Mouse (Mus musculus) 3T3-L1 (cell line): Measurements from ENCODE around the gene Scarb1.
A peak's percentile ranks its signal among the peaks of the same experiment; 100 is the strongest.

ENCODE experiments used
- DNase-seq: peaks from one replicate; pipeline ENCODE4 v3.0.0-alpha.2; 2015; ENCODE audit warnings: low read depth, low spot score

The Scarb1 gene

GRCm38 (mm10) chr5:125305229-125306081 is 35.4 kb downstream of the Scarb1 start:
- peak; percentile 13 for DNase-seq

- no peak for DNase-seq
Measured at GRCm38 (mm10) chr5:125304245-125304856, 36.5 kb downstream of the Scarb1 start.

- no peak for DNase-seq
Measured at GRCm38 (mm10) chr5:125303055-125303454, 37.8 kb downstream of the Scarb1 start.

GRCm38 (mm10) chr5:125298234-125298633 is 42.7 kb downstream of the Scarb1 start:
- no peak for DNase-seq

GRCm38 (mm10) chr5:125297171-125297570 is 43.7 kb downstream of the Scarb1 start:
- DNase-seq, result no peak

GRCm38 (mm10) chr5:125292951-125293350 is 47.9 kb downstream of the Scarb1 start:
- DNase-seq, result no peak

- DNase-seq, result no peak
Measured at GRCm38 (mm10) chr5:125291895-125292294, 49.0 kb downstream of the Scarb1 start.

GRCm38 (mm10) chr5:125291387-125291786 is 49.5 kb downstream of the Scarb1 start:
- no peak for DNase-seq

- peak; percentile 30 for DNase-seq
Measured at GRCm38 (mm10) chr5:125287053-125287655, 53.7 kb downstream of the Scarb1 start.

GRCm38 (mm10) chr5:125286090-125286489 is 54.8 kb downstream of the Scarb1 start:
- peak; percentile 33 for DNase-seq

GRCm38 (mm10) chr5:125283748-125284640 is 56.9 kb downstream of the Scarb1 start:
- DNase-seq, result no peak

- no peak for DNase-seq
Measured at GRCm38 (mm10) chr5:125279216-125279615, 61.7 kb downstream of the Scarb1 start.

GRCm38 (mm10) chr5:125278314-125278713 is 62.6 kb downstream of the Scarb1 start:
- DNase-seq, result peak; percentile 47

- no peak for DNase-seq
Measured at GRCm38 (mm10) chr5:125277313-125277712, 63.6 kb downstream of the Scarb1 start.

GRCm38 (mm10) chr5:125276765-125277164 is 64.1 kb downstream of the Scarb1 start:
- DNase-seq, result no peak

- no peak for DNase-seq
Measured at GRCm38 (mm10) chr5:125275315-125275714, 65.6 kb downstream of the Scarb1 start.

GRCm38 (mm10) chr5:125274773-125275172 is 66.1 kb downstream of the Scarb1 start:
- no peak for DNase-seq

GRCm38 (mm10) chr5:125274182-125274581 is 66.7 kb downstream of the Scarb1 start:
- no peak for DNase-seq

- peak; percentile 98 for DNase-seq
Measured at GRCm38 (mm10) chr5:125273666-125274109, 67.2 kb downstream of the Scarb1 start.

- DNase-seq, result peak; percentile 57
Measured at GRCm38 (mm10) chr5:125272231-125272988, 68.5 kb downstream of the Scarb1 start.
